Mouse (Mus musculus) adrenal gland, adult 2 months (tissue): ENCODE data around the gene 4933430I17Rik. TPM values are rescaled to one million over a fixed set of nuclear protein-coding genes. Genes with fewer than 3 reads are reported as not detected.

Source experiments
- polyA plus RNA-seq: library from polyadenylated mRNA; depleted of rRNA; stranded (reverse); fragments of >200 nt; gene quantifications from 2 replicates; pipeline ENCODE4 v1.2.3, GENCODE M21; 2012; rRNA removed
- total RNA-seq, 2 experiments: library from RNA; stranded (reverse); gene quantifications; 2 replicates each; pipeline ENCODE4 v1.2.3; 2021

4933430I17Rik gene
- total and polyA plus RNA-seq, 3 experiments: 0.06 to 0.31 (median 0.14) TPM

Other genes with a start within 250 kb of the 4933430I17Rik start
- 10 to 100 TPM; 35.2 to 36.9 TPM for gene Fkbp15, start 164.8 kb upstream of the 4933430I17Rik start, total RNA-seq
- gene Fkbp15, start 164.8 kb upstream of the 4933430I17Rik start, polyA plus RNA-seq: 21.8 and 27.4 TPM in 2 replicates
- 10 to 100 TPM; 50.1 to 50.7 TPM for gene Slc31a1, start 164.6 kb upstream of the 4933430I17Rik start, total RNA-seq
- 11.6 and 12.3 TPM in 2 replicates for gene Slc31a1, start 164.6 kb upstream of the 4933430I17Rik start, polyA plus RNA-seq
- 10 to 100 TPM; 62.0 to 67.5 TPM for gene Cdc26, start 116.7 kb upstream of the 4933430I17Rik start, total RNA-seq
- 7.9 and 12.5 TPM in 2 replicates for gene Cdc26, start 116.7 kb upstream of the 4933430I17Rik start, polyA plus RNA-seq
- gene Prpf4, start 116.6 kb upstream of the 4933430I17Rik start, total RNA-seq: 10 to 100 TPM; 21.6 to 23.6 TPM
- gene Prpf4, start 116.6 kb upstream of the 4933430I17Rik start, polyA plus RNA-seq: 9.1 and 15.1 TPM in 2 replicates
- 1 to 10 TPM in 1 of 2 experiments, not detected in 1; 1.1 TPM for gene Rnf183, start 90.1 kb upstream of the 4933430I17Rik start, total RNA-seq
- 0.28 and 3.3 TPM in 2 replicates for gene Rnf183, start 90.1 kb upstream of the 4933430I17Rik start, polyA plus RNA-seq
- gene Wdr31, start 54.5 kb upstream of the 4933430I17Rik start, total RNA-seq: 1 to 10 TPM in 1 of 2 experiments, under 1 TPM in 1; 0.78 to 2.0 TPM
- gene Wdr31, start 54.5 kb upstream of the 4933430I17Rik start, polyA plus RNA-seq: 1.3 and 2.6 TPM in 2 replicates
- gene Bspry, start 45.3 kb upstream of the 4933430I17Rik start, total RNA-seq: 10 to 100 TPM in 1 of 2 experiments, 1 to 10 TPM in 1; 3.0 to 13.9 TPM
- 10.9 and 15.3 TPM in 2 replicates for gene Bspry, start 45.3 kb upstream of the 4933430I17Rik start, polyA plus RNA-seq
- gene Hdhd3, start 21.9 kb upstream of the 4933430I17Rik start, total RNA-seq: 10 to 100 TPM in 1 of 2 experiments, 1 to 10 TPM in 1; 9.2 to 26.1 TPM
- gene Hdhd3, start 21.9 kb upstream of the 4933430I17Rik start, polyA plus RNA-seq: 16.8 and 20.1 TPM in 2 replicates
- gene Alad, start 5.5 kb upstream of the 4933430I17Rik start, total RNA-seq: 100 to 1,000 TPM; 102 to 118 TPM
- gene Alad, start 5.5 kb upstream of the 4933430I17Rik start, polyA plus RNA-seq: 313 and 413 TPM in 2 replicates
- 10 to 100 TPM; 48.4 to 50.5 TPM for gene Pole3, start 301 bp upstream of the 4933430I17Rik start, total RNA-seq
- gene Pole3, start 301 bp upstream of the 4933430I17Rik start, polyA plus RNA-seq: 11.7 and 13.8 TPM in 2 replicates
- 10 to 100 TPM; 28.2 to 39.5 TPM for gene Rgs3, start 34.5 kb downstream of the 4933430I17Rik start, total RNA-seq
- 31.5 and 35.7 TPM in 2 replicates for gene Rgs3, start 34.5 kb downstream of the 4933430I17Rik start, polyA plus RNA-seq